Mouse (Mus musculus): ENCODE measurements at regions not wholly inside any gene's neighbourhood (a gene's known extent, or its start where the extent isn't known, plus 50 kb on each side); places are given as distances from the start of the nearest gene placed in this dataset.

- TF ChIP-seq CTCF (conservative IDR thresholded peaks at IDR 0.05; ENCODE audit: insufficient read depth, insufficient read length, low read depth, low read length) (no peak), POLR2A (IDR thresholded peaks at IDR 0.05; ENCODE audit: low read depth, low read length) (no peak)
These were observed 68.0 kb downstream of the Sox9 start for GRCm38 (mm10) chr11:112849974-112850373.

Measured in kidney, adult 2 months (tissue).